Mouse (Mus musculus) ovary, adult 18-20 months (tissue): ENCODE data around the gene Mast3.
A peak's percentile ranks its signal among the peaks of the same experiment; 100 is the strongest.

ENCODE experiments used
- DNase-seq: peaks from one replicate; pipeline ENCODE4 v3.0.0; 2022; ENCODE audit warnings: low spot score, mixed read lengths

Gene Mast3

DNA sequence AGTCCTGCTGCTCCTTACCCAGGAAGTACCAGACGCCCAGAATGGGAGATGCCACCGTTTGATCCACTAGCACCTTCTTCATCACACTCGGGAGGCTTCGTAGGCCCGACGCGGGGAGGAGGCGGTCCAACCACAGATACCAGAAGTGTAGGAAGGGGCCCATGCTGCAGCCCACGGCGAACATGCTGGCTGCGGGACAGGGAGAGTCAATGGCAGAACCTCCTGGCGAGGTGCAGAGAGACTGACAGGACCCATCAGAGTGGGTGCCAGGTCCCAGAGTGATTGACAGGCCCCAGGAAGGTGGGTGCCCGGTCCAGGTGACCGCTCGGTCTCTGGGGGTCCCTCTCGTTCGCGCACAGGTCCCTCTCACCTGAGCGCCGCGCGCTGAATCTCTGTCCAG is 44.5 kb downstream of the Mast3 start:
- no peak for DNase-seq

DNA sequence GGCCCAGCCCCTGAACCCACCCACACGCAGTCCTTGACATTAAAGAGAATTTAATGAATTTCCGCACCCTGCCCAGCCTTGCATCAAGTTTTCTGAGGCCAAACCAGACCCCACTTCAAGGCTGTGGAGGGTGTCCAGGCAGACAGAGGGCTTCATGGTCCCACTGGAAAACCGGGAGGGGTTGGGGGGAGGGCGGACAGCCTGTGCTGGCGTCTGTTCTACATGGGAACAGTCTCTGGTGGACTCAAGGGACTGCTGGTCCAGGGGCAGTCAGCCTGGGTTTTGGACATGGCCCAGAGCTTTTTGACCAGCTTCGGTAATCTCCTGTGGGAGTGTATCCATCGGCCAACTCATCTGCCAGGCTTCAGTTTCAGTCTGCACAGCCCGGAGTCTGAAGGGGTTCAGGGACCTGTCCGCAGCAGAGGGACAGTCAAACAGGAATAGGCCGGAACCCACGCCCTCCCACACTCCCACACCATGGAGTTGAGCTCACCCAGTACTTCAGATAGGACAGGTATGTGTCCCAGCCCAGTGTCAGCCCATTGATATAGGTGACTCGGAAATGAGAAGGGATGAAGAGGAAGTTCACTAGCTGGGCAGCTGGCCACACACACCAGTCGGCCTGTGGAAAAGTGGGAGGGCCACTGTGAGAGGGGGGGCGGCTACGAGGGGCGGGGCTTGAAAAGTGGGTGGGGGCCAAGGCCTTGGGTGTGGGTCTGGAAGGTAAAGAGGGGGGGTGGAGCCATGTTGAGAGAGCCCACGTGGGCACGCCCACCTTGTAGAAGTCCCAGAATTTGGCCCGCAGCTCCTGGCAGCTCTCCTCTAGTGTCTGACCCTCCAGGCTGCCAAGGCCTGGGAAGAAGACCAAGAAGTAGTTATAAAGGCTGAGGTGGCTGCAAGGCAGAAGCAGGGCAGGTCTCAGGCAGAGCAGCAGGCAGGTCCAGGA is 46.0 kb downstream of the Mast3 start:
- DNase-seq = no peak

GRCm38 (mm10) chr8:70758308-70758615 is 46.6 kb downstream of the Mast3 start:
- no peak for DNase-seq

- DNase-seq = no peak
Observed at GRCm38 (mm10) chr8:70757523-70758307, 47.1 kb downstream of the Mast3 start.

DNA sequence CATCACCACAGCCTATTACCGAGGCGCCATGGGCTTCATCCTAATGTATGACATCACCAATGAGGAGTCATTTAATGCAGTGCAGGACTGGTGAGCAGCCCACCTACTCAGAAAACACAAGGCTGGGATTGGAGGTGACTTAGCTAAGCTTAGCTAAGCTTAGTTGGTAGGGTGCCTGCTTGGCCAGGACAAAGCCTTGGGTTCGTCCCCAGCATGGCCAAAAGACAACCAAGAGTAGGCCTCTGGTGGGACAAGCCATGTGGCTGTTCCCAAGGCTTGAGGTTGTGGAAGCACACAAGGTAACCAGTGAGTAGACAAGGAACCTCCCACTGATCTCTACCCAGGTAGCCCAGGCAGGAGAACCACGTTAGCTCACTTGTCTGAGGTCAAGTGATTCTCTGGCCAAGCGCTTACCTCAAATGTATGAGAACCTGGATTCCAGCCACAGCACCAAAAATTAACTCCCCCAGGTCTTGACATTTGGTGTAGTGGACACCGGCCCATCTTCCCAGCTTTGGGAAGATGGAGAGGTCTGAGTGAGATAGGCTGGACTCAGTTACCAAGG is 48.3 kb downstream of the Mast3 start:
- DNase-seq = no peak

- DNase-seq = no peak
Observed at GRCm38 (mm10) chr8:70755661-70756475, 49.0 kb downstream of the Mast3 start.

DNA sequence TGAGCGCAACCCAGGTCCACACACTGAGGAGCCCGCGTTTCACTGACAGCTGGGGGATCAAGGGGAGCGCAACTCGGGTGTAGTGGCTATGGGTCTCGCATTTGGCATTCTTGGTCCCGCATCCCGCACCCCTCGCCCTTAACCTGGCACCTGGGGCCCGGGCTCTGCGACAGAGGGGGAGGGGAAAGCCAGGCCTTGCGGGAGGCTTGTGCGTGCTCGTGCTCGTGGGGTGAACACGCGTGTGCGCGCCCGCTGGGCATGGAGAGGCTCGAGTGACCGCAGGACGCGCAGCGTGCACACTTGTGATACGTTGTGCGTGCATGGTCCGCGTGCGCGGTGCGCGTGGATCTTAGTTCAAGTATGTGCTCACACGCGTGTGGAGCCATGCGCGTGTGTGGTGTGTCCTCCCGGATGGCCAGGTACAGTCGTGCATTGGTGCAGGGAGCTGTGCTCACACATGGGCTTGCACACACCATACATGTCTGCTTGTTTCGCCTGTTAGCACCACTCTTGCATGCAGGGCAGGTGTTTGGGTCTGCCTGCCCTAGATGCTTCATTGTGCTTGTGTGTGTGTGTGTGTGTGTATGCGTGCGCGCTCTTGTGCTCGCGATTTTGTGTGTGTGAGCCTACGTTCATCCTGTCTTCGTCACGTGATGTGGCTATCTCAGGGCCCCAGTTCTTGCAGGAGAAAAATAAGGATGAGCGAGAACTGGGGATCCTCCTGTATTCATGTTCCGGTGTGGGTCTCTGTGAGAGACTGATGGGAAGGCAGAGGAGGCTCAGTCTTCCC is 49.8 kb downstream of the Mast3 start:
- DNase-seq = no peak

- DNase-seq = peak; percentile 98
Observed at GRCm38 (mm10) chr8:70754043-70754870, 50.6 kb downstream of the Mast3 start, which contains the start of gene Rab3a. Rab3a (plus strand) TSS chr8:70754679.

- DNase-seq = no peak
Observed at GRCm38 (mm10) chr8:70753151-70753550, 51.7 kb downstream of the Mast3 start.

GRCm38 (mm10) chr8:70752000-70752764 is 52.7 kb downstream of the Mast3 start:
- DNase-seq = no peak

DNA sequence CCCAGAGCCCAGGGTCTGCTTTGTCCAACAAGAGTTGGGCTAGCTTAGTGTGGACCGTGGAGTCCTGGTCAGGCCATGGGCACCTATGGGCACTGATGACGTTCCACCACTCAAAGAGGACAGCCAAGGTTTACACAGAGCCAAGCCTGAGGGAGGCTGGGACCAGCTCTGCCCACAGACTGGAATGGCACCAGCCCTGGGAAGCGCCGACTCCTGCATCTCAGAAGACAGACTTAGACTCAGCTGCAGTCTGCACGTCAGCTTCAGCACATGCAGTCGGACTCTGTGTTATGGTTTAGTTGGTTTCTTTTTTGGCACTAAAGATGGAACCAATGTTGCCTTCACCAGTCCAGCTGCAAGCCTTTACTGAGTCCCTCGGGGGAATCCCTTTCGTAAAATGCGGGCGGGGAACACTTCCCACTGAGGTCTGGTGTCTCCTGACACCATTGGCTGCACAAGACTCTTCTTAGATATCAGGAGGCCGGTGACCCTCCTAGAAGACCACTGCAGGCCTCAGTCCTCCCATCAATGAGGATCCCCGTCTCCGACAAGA is 54.6 kb downstream of the Mast3 start:
- DNase-seq = no peak

DNA sequence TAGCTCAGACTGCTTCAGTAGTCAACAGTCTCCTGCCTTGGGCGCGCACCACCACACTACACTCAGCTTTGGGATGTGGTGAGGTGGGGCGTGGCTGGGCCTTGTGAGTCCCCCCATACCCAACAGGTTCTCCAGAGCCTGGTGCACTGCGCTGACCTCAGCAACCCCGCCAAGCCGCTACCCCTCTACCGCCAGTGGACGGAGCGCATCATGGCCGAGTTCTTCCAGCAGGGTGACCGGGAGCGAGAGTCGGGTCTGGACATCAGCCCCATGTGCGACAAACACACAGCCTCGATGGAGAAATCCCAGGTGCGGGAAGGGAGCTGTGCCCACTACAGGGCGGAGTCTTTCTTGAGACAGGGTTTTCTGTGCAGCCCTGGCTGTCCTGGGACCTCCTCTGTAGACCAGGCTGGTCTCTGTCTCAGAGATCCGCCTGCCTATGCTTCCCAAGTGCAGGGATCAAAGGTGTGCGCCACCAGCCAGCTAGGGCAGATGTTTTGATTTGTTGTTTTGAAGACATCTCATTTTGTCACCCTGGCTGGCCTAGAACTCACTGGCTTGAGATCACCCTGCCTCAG is 55.7 kb downstream of the Mast3 start:
- no peak for DNase-seq

GRCm38 (mm10) chr8:70748246-70749096 is 56.4 kb downstream of the Mast3 start:
- DNase-seq = no peak

- DNase-seq = no peak
Observed at GRCm38 (mm10) chr8:70747211-70747890, 57.5 kb downstream of the Mast3 start.

DNA sequence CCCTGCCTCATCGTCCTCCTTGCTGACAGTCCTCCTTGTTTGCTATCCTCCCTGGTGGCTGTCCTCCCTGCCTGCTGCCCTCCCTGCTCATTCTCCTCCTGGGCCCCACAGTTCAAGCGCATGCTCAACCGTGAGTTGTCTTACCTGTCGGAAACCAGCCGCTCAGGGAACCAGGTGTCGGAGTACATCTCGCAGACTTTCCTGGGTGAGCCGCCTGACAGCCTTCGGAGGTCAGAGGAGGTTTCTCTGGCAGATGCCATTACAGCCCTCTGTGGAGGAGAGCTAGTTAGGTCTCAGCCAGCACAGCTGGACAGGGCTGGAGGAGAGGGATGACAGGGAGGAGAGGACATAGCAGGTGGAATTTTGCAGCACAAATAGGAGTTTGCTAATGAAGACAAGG is 58.2 kb downstream of the Mast3 start:
- DNase-seq = no peak

DNA sequence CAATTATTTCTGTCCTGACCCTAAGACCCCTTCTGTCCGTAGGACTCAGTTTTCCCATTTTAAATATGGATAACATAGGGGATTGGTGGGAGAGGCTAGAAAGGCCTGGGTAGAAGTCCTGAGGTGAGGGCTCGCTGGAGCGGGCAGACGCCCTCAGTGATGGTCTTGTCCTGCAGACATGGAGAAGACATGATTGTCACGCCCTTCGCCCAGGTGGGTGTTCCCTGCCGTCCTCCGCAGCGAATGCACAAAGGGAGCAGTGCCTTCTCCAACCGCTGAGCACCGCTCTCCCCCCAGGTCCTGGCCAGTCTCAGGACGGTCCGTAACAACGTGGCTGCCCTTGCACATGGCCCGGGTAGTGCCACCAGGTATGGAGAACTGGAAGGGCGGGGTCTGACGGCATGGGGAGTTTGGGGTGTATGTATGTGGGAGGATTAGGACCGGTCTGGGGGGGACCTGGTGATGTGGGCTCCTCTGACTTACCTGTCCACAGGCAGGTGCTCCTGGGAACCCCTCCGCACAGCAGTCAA is 59.1 kb downstream of the Mast3 start:
- no peak for DNase-seq

- DNase-seq = no peak
Observed at GRCm38 (mm10) chr8:70744806-70745205, 60.0 kb downstream of the Mast3 start.
